Comparison of ENCODE assay signal across 8 mouse cellular contexts in the genomic region with DNA sequence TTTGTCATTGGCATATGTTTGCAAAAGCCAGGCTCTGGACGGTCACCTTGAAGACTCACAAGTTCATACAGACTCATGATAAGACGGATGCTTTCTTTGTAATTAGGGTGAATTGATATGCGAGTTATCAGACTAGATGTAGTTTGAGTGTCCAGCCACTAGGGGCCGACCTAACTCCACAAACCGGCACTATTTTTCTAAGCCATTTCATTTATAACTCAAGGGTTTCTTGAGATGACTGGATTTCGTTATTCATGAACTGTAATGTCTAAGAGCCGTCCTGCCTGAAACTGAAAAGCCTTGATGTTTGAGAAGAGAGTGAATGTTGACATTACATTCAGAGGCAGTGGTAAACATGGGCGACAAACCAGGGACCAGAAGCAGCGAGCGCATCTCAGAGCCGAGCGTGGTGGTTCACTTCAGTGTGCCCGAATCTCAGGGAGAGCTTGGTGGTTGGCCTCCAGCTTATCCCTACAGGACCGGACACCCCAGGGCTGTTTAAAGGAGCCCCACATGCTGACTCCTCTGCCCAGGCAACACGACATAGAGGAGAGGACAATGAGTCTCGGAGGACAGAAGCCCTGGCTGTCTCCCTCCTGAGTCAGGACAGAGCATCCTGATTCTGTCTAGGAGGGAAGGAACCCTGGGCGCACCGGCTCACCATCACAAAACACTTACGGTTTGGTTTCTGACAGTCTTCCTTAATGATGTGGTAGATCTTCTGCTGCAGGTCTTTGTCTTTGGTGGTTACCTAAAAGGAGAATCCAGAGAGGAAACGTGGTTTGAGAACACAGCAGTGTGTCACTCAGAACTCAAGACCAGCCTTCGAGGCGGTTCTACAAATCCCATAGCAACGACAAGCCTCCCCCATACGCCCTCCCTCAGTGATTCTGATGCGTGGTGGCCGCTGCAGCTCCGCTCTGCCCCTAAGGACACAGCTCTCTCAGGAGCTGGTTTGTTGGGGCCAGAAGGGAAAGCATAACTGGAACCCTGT. TPM values are rescaled to one million over a fixed set of nuclear protein-coding genes. Genes with fewer than 3 reads are reported as not detected.
DNase-seq lines count a peak whose midpoint lies in the region; ATAC-seq and TF ChIP-seq lines count a peak whose summit lies in the region.

No protein-coding gene starts in this region.

- DNase-seq in hindbrain, embryonic 10.5 days (ENCODE audit: low spot score) = peak; percentile 49
- DNase-seq in c-Kit-positive CD71-positive TER-119-positive erythroid progenitor cells, embryonic 14.5 days (ENCODE audit: low spot score) = peak; percentile 59
- DNase-seq in induced T-regulatory cell, adult 2 months (ENCODE audit: low read depth) = peak; percentile 91
- DNase-seq in left cerebral cortex, postnatal 25 days (ENCODE audit: low spot score in 2 of 2) = peak; percentile 74 to 82
- peak in 1 of 2 experiments; percentile 67 for DNase-seq in spleen, adult 2 months (ENCODE audit: low read depth in 1 of 2, low spot score in 2 of 2)

- H3K9me3 ChIP-seq in hindbrain, embryonic 10.5 days = no peaks in the 10 kb centered on the region
- no peaks in the 10 kb centered on the region for H3K9me3 ChIP-seq in hindbrain, embryonic 12.5 days (replicated peaks)
- H3K9me3 ChIP-seq in forebrain, embryonic 13.5 days (replicated peaks) = no peaks in the 10 kb centered on the region

- no peak for TF ChIP-seq POLR2A in spleen, adult 2 months (IDR thresholded peaks at IDR 0.05; ENCODE audit: low read depth, low read length)

- peak; percentile 38; the same call in 1 of the 2 replicates for TF ChIP-seq CTCF in spleen, adult 2 months (IDR thresholded peaks at IDR 0.05; ENCODE audit: extremely low read depth, insufficient read depth, insufficient read length, insufficient replicate concordance)

- H3K9ac ChIP-seq in hindbrain, embryonic 12.5 days = no peak overlapping the region
- 0 out of 2 replicates have a peak overlapping the region, but pooled peaks have one; percentile 8 for H3K9ac ChIP-seq in forebrain, embryonic 13.5 days

- H3K27ac ChIP-seq in hindbrain, embryonic 10.5 days = peak overlapping the region; percentile 50; the same call in 1 of the 2 replicates
- H3K27ac ChIP-seq in hindbrain, embryonic 12.5 days = no peak overlapping the region
- no peak overlapping the region for H3K27ac ChIP-seq in forebrain, embryonic 13.5 days
- H3K27ac ChIP-seq in spleen, adult 2 months (ENCODE audit: insufficient read depth, low read length) = peak overlapping the region; percentile 43

- no peaks in the 10 kb centered on the region for H3K27me3 ChIP-seq in hindbrain, embryonic 10.5 days (ENCODE audit: insufficient read depth, poor library complexity, severe bottlenecking)
- no peaks in the 10 kb centered on the region for H3K27me3 ChIP-seq in hindbrain, embryonic 12.5 days
- no peaks in the 10 kb centered on the region for H3K27me3 ChIP-seq in forebrain, embryonic 13.5 days
- H3K27me3 ChIP-seq in spleen, adult 2 months (ENCODE audit: control insufficient read depth, insufficient read depth, low read length) = no peaks in the 10 kb centered on the region

- intact Hi-C loops in left cerebral cortex, postnatal 25 days (cut with DNase I) = loop anchor here (2.0 to 10.0 kb wide), 6 partner anchors 71 to 427 kb away; a partner anchor contains a TSS

- WGBS in hindbrain, embryonic 10.5 days = 62% methylated on average over 27 of the region's 27 CpGs
- WGBS in hindbrain, embryonic 12.5 days = 57% methylated on average over 27 of the region's 27 CpGs
- WGBS in forebrain, embryonic 13.5 days = 54% methylated on average over 27 of the region's 27 CpGs
- 16% methylated on average over 27 of the region's 27 CpGs for WGBS in spleen, adult 2 months

- H3K4me1 ChIP-seq in hindbrain, embryonic 10.5 days (replicated peaks) = peaks cover 43% of the 10 kb centered on the region
- peaks cover 17% of the 10 kb centered on the region for H3K4me1 ChIP-seq in hindbrain, embryonic 12.5 days
- peaks cover 15% of the 10 kb centered on the region for H3K4me1 ChIP-seq in forebrain, embryonic 13.5 days
- H3K4me1 ChIP-seq in spleen, adult 2 months (ENCODE audit: control insufficient read depth, insufficient read depth, insufficient read length) = peaks cover 26% of the 10 kb centered on the region

- no peak overlapping the region for H3K4me3 ChIP-seq in hindbrain, embryonic 10.5 days
- no peak overlapping the region for H3K4me3 ChIP-seq in hindbrain, embryonic 12.5 days
- no peak overlapping the region for H3K4me3 ChIP-seq in forebrain, embryonic 13.5 days
- H3K4me3 ChIP-seq in spleen, adult 2 months (ENCODE audit: extremely low read depth, insufficient read depth, insufficient read length) = peak overlapping the region; percentile 26

- ATAC-seq in hindbrain, embryonic 12.5 days (ENCODE audit: low FRiP score) = no peak
- ATAC-seq in forebrain, embryonic 13.5 days = peak; percentile 52
- ATAC-seq in megakaryocyte progenitor cell, adult 5-6 weeks (replicated peaks; ENCODE audit: poor library complexity) = peak; percentile 32

- peaks cover 40% of the 10 kb centered on the region for H3K36me3 ChIP-seq in hindbrain, embryonic 10.5 days
- H3K36me3 ChIP-seq in hindbrain, embryonic 12.5 days = no peaks in the 10 kb centered on the region
- H3K36me3 ChIP-seq in forebrain, embryonic 13.5 days (ENCODE audit: poor library complexity, severe bottlenecking) = peaks cover 10% of the 10 kb centered on the region; the same call in 1 of the 2 replicates
- H3K36me3 ChIP-seq in spleen, adult 2 months (ENCODE audit: control insufficient read depth, insufficient read depth, low read length) = no peaks in the 10 kb centered on the region

- no peak overlapping the region for H3K4me2 ChIP-seq in hindbrain, embryonic 12.5 days (replicated peaks)
- no peak overlapping the region for H3K4me2 ChIP-seq in forebrain, embryonic 13.5 days

RNA-seq across cellular contexts. Expression of a gene that starts 29.9 kb away (rescaled TPM):
- 60.9 and 63.5 TPM in 2 replicates for polyA plus RNA-seq in hindbrain, embryonic 10.5 days (2016; fragmentation: Nextera tagmentation; extraction: Ambion mirVana)
- 42.1 and 44.2 TPM in 2 replicates for polyA plus RNA-seq in hindbrain, embryonic 12.5 days (2016; fragmentation: Nextera tagmentation; extraction: Ambion mirVana)
- 39.0 and 42.2 TPM in 2 replicates for polyA plus RNA-seq in forebrain, embryonic 13.5 days (2015; fragmentation: Nextera tagmentation; extraction: Ambion mirVana)
- 10 to 100 TPM; 29.4 to 31.9 TPM for total RNA-seq in left cerebral cortex, postnatal 25 days (2021)
- 5.3 and 7.7 TPM in 2 replicates for total RNA-seq in megakaryocyte progenitor cell, adult 5-6 weeks (2015)
- total RNA-seq in megakaryocyte progenitor cell, adult 5-6 weeks (2017) = 5.6 and 6.0 TPM in 2 replicates
- 11.1 and 12.1 TPM in 2 replicates for polyA plus RNA-seq in spleen, adult 2 months (2012; rRNA removed)

RNA-seq across cellular contexts. Expression of a gene that starts 43.2 kb away (rescaled TPM):
- 2.7 TPM in 2 replicates for polyA plus RNA-seq in hindbrain, embryonic 10.5 days (2016; fragmentation: Nextera tagmentation; extraction: Ambion mirVana)
- 3.9 and 5.4 TPM in 2 replicates for polyA plus RNA-seq in hindbrain, embryonic 12.5 days (2016; fragmentation: Nextera tagmentation; extraction: Ambion mirVana)
- 3.0 and 3.6 TPM in 2 replicates for polyA plus RNA-seq in forebrain, embryonic 13.5 days (2015; fragmentation: Nextera tagmentation; extraction: Ambion mirVana)
- total RNA-seq in left cerebral cortex, postnatal 25 days (2021) = 10 to 100 TPM; 33.9 to 35.9 TPM
- total RNA-seq in megakaryocyte progenitor cell, adult 5-6 weeks (2015) = 1.3 and 1.6 TPM in 2 replicates
- total RNA-seq in megakaryocyte progenitor cell, adult 5-6 weeks (2017) = 1.1 and 1.4 TPM in 2 replicates
- polyA plus RNA-seq in spleen, adult 2 months (2012; rRNA removed) = 12.1 and 13.1 TPM in 2 replicates

Comparison
In these comparisons a context has a peak if more than half of its experiments do, and no peak if none do; other contexts are left out.
1. H3K27ac ChIP-seq: peak in hindbrain, embryonic 10.5 days (single experiment) and spleen, adult 2 months (single experiment); none in hindbrain, embryonic 12.5 days (single experiment) and forebrain, embryonic 13.5 days (single experiment).